Mouse (Mus musculus) embryo, embryonic 11 days (tissue): Measurements from ENCODE around the gene Mrps21.

Experiments
- DNase-seq: peaks from one replicate; pipeline ENCODE4 v3.0.0-alpha.2; 2015

The Mrps21 gene

DNA sequence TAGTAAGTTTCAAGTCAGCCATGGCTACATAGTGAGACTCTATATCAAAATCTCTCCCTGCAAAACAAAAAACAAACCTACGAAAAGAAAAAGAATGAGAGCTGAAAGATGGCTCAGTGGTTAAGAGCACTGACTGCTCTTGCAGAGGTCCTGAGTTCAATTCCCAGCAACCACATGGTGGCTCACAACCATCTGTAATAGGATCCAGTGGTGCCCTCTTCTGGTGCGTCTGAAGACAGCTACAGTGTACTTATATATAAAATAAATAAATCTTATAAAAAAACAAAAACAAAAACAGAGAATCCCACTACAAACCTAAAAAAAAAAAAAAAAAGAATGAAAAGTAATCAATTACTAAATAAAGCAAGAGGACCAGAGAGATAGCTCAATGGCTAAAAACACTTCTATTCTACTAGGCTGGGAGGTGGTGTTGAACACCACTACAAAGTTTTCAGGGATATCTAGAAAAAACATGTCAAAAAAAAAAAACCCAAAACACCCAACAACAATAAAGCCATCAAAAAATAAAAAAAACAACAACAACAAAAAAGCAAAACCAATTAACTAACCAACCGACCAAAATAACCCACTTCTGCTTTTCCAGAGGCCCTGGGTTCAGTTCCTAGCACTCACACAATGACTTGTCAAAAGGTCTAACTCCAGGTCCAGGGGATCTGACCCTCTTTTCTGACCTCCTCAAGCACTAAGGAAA lies 28.7 kb downstream of the Mrps21 start:
- DNase-seq = no peak

DNA sequence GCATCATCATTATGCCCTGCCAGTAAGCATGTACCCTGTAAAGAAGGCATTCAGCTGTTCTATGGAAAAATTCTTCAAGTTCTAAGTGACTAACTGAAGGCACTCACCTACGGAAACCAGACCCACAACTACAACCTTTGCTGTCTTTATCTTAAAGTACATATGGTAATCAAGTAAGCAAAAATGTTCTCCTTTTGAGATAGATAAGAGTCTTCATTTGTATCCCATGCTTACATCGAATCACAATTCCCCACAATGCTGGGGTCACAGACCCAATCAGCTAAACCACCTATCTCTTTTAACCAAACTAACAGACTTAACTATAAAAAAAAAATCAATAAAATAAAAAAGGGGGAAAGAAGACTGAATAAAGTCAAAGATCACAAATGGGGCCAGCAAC lies 32.1 kb downstream of the Mrps21 start:
- DNase-seq = no peak

- no peak for DNase-seq
Measured at GRCm38 (mm10) chr3:95829053-95829452, 42.3 kb downstream of the Mrps21 start.

DNA sequence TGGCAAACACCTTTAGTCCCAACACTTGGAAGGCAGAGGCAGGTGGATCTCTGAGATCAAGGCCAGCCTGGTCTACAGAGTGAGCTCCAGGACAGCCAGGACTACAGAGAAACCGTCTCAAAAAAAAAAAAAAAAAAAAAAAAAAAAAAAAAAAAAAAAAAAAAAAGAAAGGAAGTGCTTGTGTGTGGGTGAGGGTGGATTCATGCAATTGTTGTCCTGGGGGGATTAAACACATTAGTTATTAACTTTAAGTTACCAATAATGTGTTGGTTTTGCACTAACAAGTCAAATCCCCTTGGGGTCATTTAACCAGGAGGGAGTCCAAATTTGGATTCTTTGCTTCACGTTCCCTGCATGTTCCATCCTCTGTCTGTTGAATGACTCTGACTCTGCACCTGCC lies 45.0 kb downstream of the Mrps21 start:
- DNase-seq = no peak

- peak; percentile 5 for DNase-seq
Measured at GRCm38 (mm10) chr3:95820046-95821010, 51.0 kb downstream of the Mrps21 start.

GRCm38 (mm10) chr3:95819351-95819985 lies 51.9 kb downstream of the Mrps21 start:
- peak; percentile 100 for DNase-seq

DNA sequence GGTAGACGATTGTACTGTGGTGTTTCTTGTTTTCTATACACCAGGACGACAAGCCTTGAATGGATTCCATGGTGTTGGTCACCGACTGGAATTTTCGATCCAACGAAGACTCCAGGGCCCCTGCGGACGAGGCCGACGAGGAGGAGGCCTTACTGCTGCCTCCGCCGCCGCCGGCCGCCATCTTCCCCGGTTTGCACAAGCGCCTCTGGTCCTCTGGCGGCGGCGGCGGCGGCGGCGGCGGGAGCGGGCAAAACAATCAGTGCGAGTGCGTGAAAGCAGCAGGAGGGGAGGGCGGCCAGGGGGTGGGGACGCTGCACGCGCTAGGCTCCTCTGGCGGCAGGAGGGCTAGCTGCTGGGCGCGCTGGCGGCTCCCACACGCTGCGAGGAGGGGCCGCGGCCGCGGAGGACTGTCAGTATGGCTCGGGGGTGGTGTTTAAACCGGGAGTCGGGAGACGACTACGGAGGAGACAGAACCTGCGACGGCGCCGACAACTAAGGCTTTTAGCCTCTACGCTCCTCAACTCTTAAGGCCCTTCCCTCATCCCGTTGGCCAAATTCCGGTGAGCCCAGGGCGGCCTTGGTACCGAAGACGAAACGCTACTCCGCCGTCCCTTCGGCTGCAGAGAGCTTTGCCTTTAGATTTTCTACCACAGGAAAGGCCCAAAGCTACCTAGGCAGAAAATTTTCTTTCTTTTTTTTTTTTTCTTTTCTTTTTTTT lies 52.6 kb downstream of the Mrps21 start, which contains the start of gene Rprd2:
Rprd2 (minus strand) TSS at position 293 of the 718 bp plus-strand sequence.
- peak; percentile 78 for DNase-seq

GRCm38 (mm10) chr3:95818026-95818511 lies 53.2 kb downstream of the Mrps21 start:
- peak; percentile 73 for DNase-seq

GRCm38 (mm10) chr3:95816681-95817080 lies 54.6 kb downstream of the Mrps21 start:
- no peak for DNase-seq
